Mouse (Mus musculus) kidney, adult 2 months (tissue): ENCODE data around the gene A130010J15Rik.

ENCODE experiments used
- CTCF ChIP-seq: fragments of 200-500 bp; conservative IDR thresholded peaks from 2 replicates; pipeline ENCODE4 v1.5.1; 2011; ENCODE audit warnings: low read depth, mild to moderate bottlenecking, control low read depth, low read length, moderate library complexity, mixed read lengths; ENCODE audit not compliant: insufficient read depth, insufficient read length
- POLR2A ChIP-seq: fragments of 200-500 bp; IDR thresholded peaks from one replicate; pipeline ENCODE4 v1.6.1; 2011; ENCODE audit warnings: low read depth, low read length, control low read depth

GRCm38 (mm10) chr1:193174143-193174733, 6.4 kb downstream of the A130010J15Rik start:
- no peak for TF ChIP-seq CTCF
- TF ChIP-seq POLR2A: no peak
